Mouse (Mus musculus) cerebellum, adult (tissue): ENCODE results near the gene Cep63.

Experiments
- ATAC-seq: cut with Nextera tagmentation; 2 replicates; pipeline ENCODE4 v1.9.2; 2017; ENCODE audit warnings: mild to moderate bottlenecking, moderate library complexity, mixed read lengths; ENCODE audit not compliant: insufficient number of reproducible peaks, low FRiP score, low TSS enrichment

Gene Cep63

GRCm38 (mm10) chr9:102581921-102582469, 44.3 kb downstream of the Cep63 start:
- no peak for ATAC-seq

GRCm38 (mm10) chr9:102577480-102577879, 48.9 kb downstream of the Cep63 start:
- ATAC-seq: no peak

- ATAC-seq: no peak
Observed at GRCm38 (mm10) chr9:102572888-102573287, 53.4 kb downstream of the Cep63 start.

- no peak for ATAC-seq
Observed at GRCm38 (mm10) chr9:102558463-102558862, 67.9 kb downstream of the Cep63 start.

- ATAC-seq: no peak
Observed at GRCm38 (mm10) chr9:102553781-102554180, 72.6 kb downstream of the Cep63 start.

- ATAC-seq: no peak
Observed at GRCm38 (mm10) chr9:102551771-102552170, 74.6 kb downstream of the Cep63 start.

- no peak for ATAC-seq
Observed at GRCm38 (mm10) chr9:102549211-102549610, 77.1 kb downstream of the Cep63 start.

- no peak for ATAC-seq
Observed at GRCm38 (mm10) chr9:102547028-102547354, 79.3 kb downstream of the Cep63 start.

- no peak for ATAC-seq
Observed at GRCm38 (mm10) chr9:102546256-102547027, 79.9 kb downstream of the Cep63 start.

GRCm38 (mm10) chr9:102545406-102546255, 80.7 kb downstream of the Cep63 start:
- no peak for ATAC-seq

- no peak; the same call in 1 of the 2 replicates for ATAC-seq
Observed at GRCm38 (mm10) chr9:102544773-102545366, 81.5 kb downstream of the Cep63 start.

- no peak for ATAC-seq
Observed at GRCm38 (mm10) chr9:102544116-102544772, 82.1 kb downstream of the Cep63 start.

GRCm38 (mm10) chr9:102543761-102544115, 82.6 kb downstream of the Cep63 start:
- ATAC-seq: no peak

- ATAC-seq: no peak
Observed at GRCm38 (mm10) chr9:102542540-102542939, 83.8 kb downstream of the Cep63 start.

GRCm38 (mm10) chr9:102541666-102542065, 84.7 kb downstream of the Cep63 start:
- no peak for ATAC-seq

GRCm38 (mm10) chr9:102539699-102540098, 86.6 kb downstream of the Cep63 start:
- no peak for ATAC-seq

GRCm38 (mm10) chr9:102536968-102537367, 89.4 kb downstream of the Cep63 start:
- no peak for ATAC-seq
